Mouse (Mus musculus) monocyte, adult 59 days (primary cell): Measurements from ENCODE around the gene Amer1. TPM values are rescaled to one million over a fixed set of nuclear protein-coding genes. Genes with fewer than 3 reads are reported as not detected.

Experiments
- total RNA-seq, 2 experiments: library from RNA; stranded (reverse); gene quantifications; one replicate each; pipeline ENCODE4 v1.2.4; 2023

The Amer1 gene
- 1 to 10 TPM; 5.1 to 5.2 TPM for total RNA-seq

DNA sequence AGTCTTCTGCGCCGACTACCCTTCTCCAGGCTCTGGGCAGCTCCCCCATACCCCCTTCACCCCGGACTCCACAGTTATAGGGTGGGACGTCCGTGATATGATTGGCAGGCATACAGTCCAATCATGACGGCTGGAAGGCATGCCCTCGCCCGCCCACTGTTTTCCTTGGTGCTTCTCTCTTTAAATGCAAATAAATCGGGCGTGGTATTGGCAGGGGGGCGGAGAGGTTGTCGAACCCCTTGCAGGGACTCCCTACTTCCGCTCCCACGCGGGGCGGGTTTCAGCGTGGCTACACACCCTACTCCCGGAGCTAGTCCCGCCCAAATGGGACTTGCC is at the start of gene Amer1:
Gene Amer1 (minus strand): TSS at position 97 of the 336 bp plus-strand sequence.

Other genes with a start within 250 kb of the Amer1 start
- gene Arhgef9, start 248.0 kb downstream of the Amer1 start, total RNA-seq, result under 1 TPM; 0.55 to 0.67 TPM
- not detected for gene Asb12, start 113.1 kb upstream of the Amer1 start, total RNA-seq
- not detected for gene Pfn5, start 113.2 kb upstream of the Amer1 start, total RNA-seq
- gene Zc4h2, start 213.6 kb upstream of the Amer1 start, total RNA-seq, result 1 to 10 TPM; 2.4 to 2.6 TPM